9 mouse cellular contexts compared by ENCODE assay signal in genomic region chr5:24624822-24625120, GRCm38 (mm10). TPM values are rescaled to one million over a fixed set of nuclear protein-coding genes. Genes with fewer than 3 reads are reported as not detected.
DNase-seq lines count a peak whose midpoint lies in the region; ATAC-seq and TF ChIP-seq lines count a peak whose summit lies in the region.
"Had no signal": no experiment of that assay in that cellular context is flagged by ENCODE, and none has a peak within 500 bp of the region (broad histone marks: within the 10 kb centered on the region; RNA-seq: fewer than 3 reads in every experiment).

No protein-coding gene starts in this region.

- H3K9ac ChIP-seq in lung, embryonic 15.5 days = no peak overlapping the region
- H3K9ac ChIP-seq in limb, embryonic 12.5 days (replicated peaks) = no peak overlapping the region; the same call in 1 of the 2 replicates
- peak overlapping the region; percentile 75; the same call in 1 of the 2 replicates for H3K9ac ChIP-seq in stomach, embryonic 16.5 days (ENCODE audit: low read length)

- DNase-seq in cerebellum, adult 2 months = no peak
- no peak for DNase-seq in cerebellum, adult 11 months
- DNase-seq in lung, adult 2 months = no peak
- DNase-seq in thymus, postnatal 36 days = no peak
- DNase-seq in urinary bladder, postnatal 4 days (ENCODE audit: low spot score in 2 of 2) = no peak
- DNase-seq: thymus, postnatal 14 days had no signal

- peak overlapping the region; percentile 86 for H3K4me2 ChIP-seq in lung, embryonic 15.5 days
- H3K4me2 ChIP-seq in limb, embryonic 12.5 days = peak overlapping the region; percentile 93
- H3K4me2 ChIP-seq in stomach, embryonic 16.5 days (ENCODE audit: low read depth, low read length) = peak overlapping the region; percentile 68; the same call in 1 of the 2 replicates

- peak overlapping the region; percentile 71 for H3K4me3 ChIP-seq in cerebellum, adult 2 months (replicated peaks; ENCODE audit: insufficient read depth, low read depth, low read length)
- H3K4me3 ChIP-seq in lung, embryonic 15.5 days = no peak overlapping the region
- H3K4me3 ChIP-seq in lung, adult 2 months (replicated peaks; ENCODE audit: extremely low read depth, low read depth, low read length) = no peak overlapping the region
- peak overlapping the region; percentile 57; the same call in 1 of the 2 replicates for H3K4me3 ChIP-seq in limb, embryonic 12.5 days (replicated peaks)
- H3K4me3 ChIP-seq in stomach, embryonic 16.5 days (replicated peaks; ENCODE audit: low read length) = no peak overlapping the region

- no peak for TF ChIP-seq POLR2A in cerebellum, adult 2 months (IDR thresholded peaks at IDR 0.05; ENCODE audit: borderline replicate concordance, insufficient read depth, low read length)
- no peak for TF ChIP-seq POLR2A in lung, adult 2 months (IDR thresholded peaks at IDR 0.05; ENCODE audit: borderline replicate concordance, extremely low read depth, low read depth, low read length)

- H3K27me3 ChIP-seq in cerebellum, adult 2 months (ENCODE audit: control insufficient read depth, insufficient read depth, low read length) = no peaks in the 10 kb centered on the region
- H3K27me3 ChIP-seq in lung, embryonic 15.5 days = peaks cover 32% of the 10 kb centered on the region
- peaks cover 54% of the 10 kb centered on the region for H3K27me3 ChIP-seq in limb, embryonic 12.5 days
- H3K27me3 ChIP-seq in stomach, embryonic 16.5 days (ENCODE audit: control insufficient read depth, insufficient read depth, low read length) = peaks cover 15% of the 10 kb centered on the region

- WGBS in cerebellum, adult 2 months = 34% methylated on average over 4 of the region's 4 CpGs
- WGBS in lung, embryonic 15.5 days = 25% methylated on average over 4 of the region's 4 CpGs
- 40% methylated on average over 4 of the region's 4 CpGs for WGBS in lung, adult 2 months
- WGBS in limb, embryonic 12.5 days = 22% methylated on average over 4 of the region's 4 CpGs
- WGBS in stomach, embryonic 16.5 days = 38% methylated on average over 4 of the region's 4 CpGs

- H3K9me3 ChIP-seq in lung, embryonic 15.5 days = no peaks in the 10 kb centered on the region
- no peaks in the 10 kb centered on the region for H3K9me3 ChIP-seq in limb, embryonic 12.5 days
- H3K9me3 ChIP-seq in stomach, embryonic 16.5 days (replicated peaks; ENCODE audit: control insufficient read depth, low read length) = no peaks in the 10 kb centered on the region

- TF ChIP-seq CTCF in cerebellum, adult 2 months (IDR thresholded peaks at IDR 0.05; ENCODE audit: borderline replicate concordance, insufficient read depth, low read depth, low read length) = no peak
- TF ChIP-seq CTCF in lung, adult 2 months (IDR thresholded peaks at IDR 0.05; ENCODE audit: insufficient read depth, low read length) = no peak

- H3K4me1 ChIP-seq in cerebellum, adult 2 months (ENCODE audit: control insufficient read depth, insufficient read depth, low read length) = peaks cover 30% of the 10 kb centered on the region
- H3K4me1 ChIP-seq in lung, embryonic 15.5 days = peaks cover 5% of the 10 kb centered on the region; the same call in 1 of the 2 replicates
- peaks cover 2% of the 10 kb centered on the region; the same call in 1 of the 2 replicates for H3K4me1 ChIP-seq in lung, adult 2 months (ENCODE audit: control insufficient read depth, insufficient read depth, low read length)
- peaks cover 25% of the 10 kb centered on the region for H3K4me1 ChIP-seq in limb, embryonic 12.5 days (replicated peaks)
- 0 out of 2 replicates have a peak, but pooled peaks cover 5% of the 10 kb centered on the region for H3K4me1 ChIP-seq in stomach, embryonic 16.5 days (ENCODE audit: control insufficient read depth, insufficient read depth, low read length)

- peak overlapping the region; percentile 80; the same call in 1 of the 2 replicates for H3K27ac ChIP-seq in cerebellum, adult 2 months (ENCODE audit: insufficient read depth, low read length)
- no peak overlapping the region for H3K27ac ChIP-seq in lung, embryonic 15.5 days
- H3K27ac ChIP-seq in limb, embryonic 12.5 days = no peak overlapping the region
- H3K27ac ChIP-seq in stomach, embryonic 16.5 days (ENCODE audit: low read length) = no peak overlapping the region

- H3K36me3 ChIP-seq in lung, embryonic 15.5 days = no peaks in the 10 kb centered on the region
- no peaks in the 10 kb centered on the region for H3K36me3 ChIP-seq in limb, embryonic 12.5 days
- H3K36me3 ChIP-seq in stomach, embryonic 16.5 days (ENCODE audit: control insufficient read depth, insufficient read depth, low read length) = no peaks in the 10 kb centered on the region

- no peak for ATAC-seq in lung, embryonic 15.5 days (ENCODE audit: borderline replicate concordance, extremely low read depth, low FRiP score, low TSS enrichment)
- no peak for ATAC-seq in limb, embryonic 12.5 days (ENCODE audit: insufficient number of reproducible peaks, insufficient read depth, low FRiP score, low TSS enrichment, low read depth)
- no peak for ATAC-seq in stomach, embryonic 16.5 days (ENCODE audit: insufficient read depth, low FRiP score)

RNA-seq across cellular contexts. Expression of gene Smarcd3, which starts 0.6 kb away (rescaled TPM):
- polyA plus RNA-seq in cerebellum, adult 2 months (2012; rRNA removed) = 89.9 and 102 TPM in 2 replicates
- polyA plus RNA-seq in lung, embryonic 15.5 days (2015; fragmentation: Nextera tagmentation; extraction: Ambion mirVana) = 28.5 and 29.7 TPM in 2 replicates
- polyA plus RNA-seq in lung, adult 2 months (2012; rRNA removed) = 21.3 and 22.2 TPM in 2 replicates
- polyA plus RNA-seq in limb, embryonic 12.5 days (2016; fragmentation: Nextera tagmentation; extraction: Ambion mirVana) = 68.5 and 72.6 TPM in 2 replicates
- polyA plus RNA-seq in stomach, embryonic 16.5 days (2015; fragmentation: Nextera tagmentation; extraction: Ambion mirVana) = 13.1 and 17.1 TPM in 2 replicates

RNA-seq across cellular contexts. Expression of gene Chpf2, which starts 38.2 kb away (rescaled TPM):
- 46.3 and 48.9 TPM in 2 replicates for polyA plus RNA-seq in cerebellum, adult 2 months (2012; rRNA removed)
- 21.7 and 21.8 TPM in 2 replicates for polyA plus RNA-seq in lung, embryonic 15.5 days (2015; fragmentation: Nextera tagmentation; extraction: Ambion mirVana)
- 39.3 and 47.2 TPM in 2 replicates for polyA plus RNA-seq in lung, adult 2 months (2012; rRNA removed)
- 20.1 and 24.0 TPM in 2 replicates for polyA plus RNA-seq in limb, embryonic 12.5 days (2016; fragmentation: Nextera tagmentation; extraction: Ambion mirVana)
- polyA plus RNA-seq in stomach, embryonic 16.5 days (2015; fragmentation: Nextera tagmentation; extraction: Ambion mirVana) = 21.8 and 23.9 TPM in 2 replicates

RNA-seq across cellular contexts. Expression of gene Abcf2, which starts 47.5 kb away (rescaled TPM):
- polyA plus RNA-seq in cerebellum, adult 2 months (2012; rRNA removed) = 101 TPM in 2 replicates
- 108 and 110 TPM in 2 replicates for polyA plus RNA-seq in lung, embryonic 15.5 days (2015; fragmentation: Nextera tagmentation; extraction: Ambion mirVana)
- polyA plus RNA-seq in lung, adult 2 months (2012; rRNA removed) = 43.6 and 48.7 TPM in 2 replicates
- polyA plus RNA-seq in limb, embryonic 12.5 days (2016; fragmentation: Nextera tagmentation; extraction: Ambion mirVana) = 131 and 134 TPM in 2 replicates
- 81.7 and 81.9 TPM in 2 replicates for polyA plus RNA-seq in stomach, embryonic 16.5 days (2015; fragmentation: Nextera tagmentation; extraction: Ambion mirVana)

Comparison
In these comparisons a context has a peak if more than half of its experiments do, and no peak if none do; other contexts are left out.
1. H3K4me3 ChIP-seq: peak in cerebellum, adult 2 months (single experiment) and limb, embryonic 12.5 days (single experiment); none in lung, embryonic 15.5 days (single experiment), lung, adult 2 months (single experiment) and stomach, embryonic 16.5 days (single experiment).
2. Peak in every context shown above with its lines, with median percentiles within 50 percentile points of each other: H3K4me2 ChIP-seq.